Mouse (Mus musculus): ENCODE data around the gene Micu2. TPM values are rescaled to one million over a fixed set of nuclear protein-coding genes. Genes with fewer than 3 reads are reported as not detected.
A peak's percentile ranks its signal among the peaks of the same experiment; 100 is the strongest.
"Not testable (repeated sequence)": the region's sequence is repeated elsewhere in the genome, so short reads cannot be mapped to it uniquely, and the experiment has no call there.

Micu2 gene
- total and polyA plus RNA-seq, 3 experiments = 61.3 to 173 (median 65.1) TPM

GRCm38 (mm10) chr14:57908431-57908830 is 90.6 kb downstream of the Micu2 start:
- Histone ChIP-seq H3K27me3 (ENCODE audit: control insufficient read depth in 1 of 2, insufficient read depth in 2 of 2, low read length in 2 of 2) (no peaks in the 10 kb centered on the region), H3K9me3 (replicated peaks; ENCODE audit: insufficient read depth, low read length) (no peaks in the 10 kb centered on the region), H3K9ac (ENCODE audit: control insufficient read depth, low read depth, low read length, poor library complexity, severe bottlenecking) (no peak overlapping the region), H3K4me1 (ENCODE audit: control insufficient read depth in 1 of 2, insufficient read depth in 2 of 2, low read length in 2 of 2) (peaks cover 17 to 19% of the 10 kb centered on the region in 2 experiments), H3K36me3 (ENCODE audit: control insufficient read depth in 1 of 2, insufficient read depth in 2 of 2, low read length in 2 of 2) (peaks cover 0 to 8% of the 10 kb centered on the region in 2 experiments; a peak in 2 of 4 replicates), H3K79me2 (ENCODE audit: control insufficient read depth, insufficient read depth, low read length, poor library complexity) (no peaks in the 10 kb centered on the region), H3K27ac (ENCODE audit: control insufficient read depth, low read depth, low read length) (no peak overlapping the region), H3K4me3 (ENCODE audit: control insufficient read depth in 1 of 2, insufficient read depth in 1 of 2, low read depth in 2 of 2, low read length in 2 of 2) (no peak overlapping the region)
- TF ChIP-seq TBP (IDR thresholded peaks at IDR 0.05; ENCODE audit: low read depth, low read length) = peak; percentile 64; the same call in 1 of the 2 replicates
- no peak for TF ChIP-seq BHLHE40 (IDR thresholded peaks at IDR 0.05; ENCODE audit: borderline replicate concordance, low read depth, low read length)
- TF ChIP-seq GABPA (IDR thresholded peaks at IDR 0.05; ENCODE audit: low read depth, low read length) = no peak
- TF ChIP-seq SIN3A (IDR thresholded peaks at IDR 0.05; ENCODE audit: low read length) = peak; percentile 43; the same call in 1 of the 2 replicates
- peak; percentile 55 for DNase-seq (ENCODE audit: low read depth, low spot score)

- Histone ChIP-seq H3K27me3 (ENCODE audit: control insufficient read depth in 1 of 2, insufficient read depth in 2 of 2, low read length in 2 of 2) (peaks cover 0 to 3% of the 10 kb centered on the region in 2 experiments; a peak in 1 of 4 replicates), H3K9ac (ENCODE audit: control insufficient read depth, low read depth, low read length, poor library complexity, severe bottlenecking) (no peak overlapping the region), H3K36me3 (ENCODE audit: control insufficient read depth in 1 of 2, insufficient read depth in 2 of 2, low read length in 2 of 2) (no peaks in the 10 kb centered on the region), H3K4me3 (ENCODE audit: control insufficient read depth in 1 of 2, insufficient read depth in 1 of 2, low read depth in 2 of 2, low read length in 2 of 2) (no peak overlapping the region), H3K9me3 (replicated peaks; ENCODE audit: insufficient read depth, low read length) (no peaks in the 10 kb centered on the region), H3K4me1 (ENCODE audit: control insufficient read depth in 1 of 2, insufficient read depth in 2 of 2, low read length in 2 of 2) (no peaks in the 10 kb centered on the region; a peak in 2 of 4 replicates), H3K27ac (ENCODE audit: control insufficient read depth, low read depth, low read length) (no peak overlapping the region), H3K79me2 (ENCODE audit: control insufficient read depth, insufficient read depth, low read length, poor library complexity) (no peaks in the 10 kb centered on the region)
- no peak for DNase-seq (ENCODE audit: low read depth, low spot score)
- no peak for TF ChIP-seq POLR2AphosphoS2 (IDR thresholded peaks at IDR 0.05; ENCODE audit: low read length)
- no peak for TF ChIP-seq MAX (IDR thresholded peaks at IDR 0.05; ENCODE audit: low read length)
- no peak for TF ChIP-seq ZMIZ1 (IDR thresholded peaks at IDR 0.05; ENCODE audit: low read depth, low read length)
- no peak for TF ChIP-seq MYB (IDR thresholded peaks at IDR 0.05; ENCODE audit: low read depth, low read length)
- TF ChIP-seq TCF12 (IDR thresholded peaks at IDR 0.05; ENCODE audit: low read depth, low read length) = no peak
- TF ChIP-seq ELF1 (IDR thresholded peaks at IDR 0.05; ENCODE audit: low read depth, low read length) = no peak
Measured at GRCm38 (mm10) chr14:57901998-57902397, 97.1 kb downstream of the Micu2 start.

- DNase-seq (ENCODE audit: low read depth, low spot score) = peak; percentile 31
- no peak overlapping the region for H3K9ac ChIP-seq (ENCODE audit: control insufficient read depth, low read depth, low read length, poor library complexity, severe bottlenecking)
- H3K36me3 ChIP-seq (ENCODE audit: control insufficient read depth in 1 of 2, insufficient read depth in 2 of 2, low read length in 2 of 2) = peaks cover 0 to 5% of the 10 kb centered on the region in 2 experiments; a peak in 2 of 4 replicates
- TF ChIP-seq ZMIZ1 (IDR thresholded peaks at IDR 0.05; ENCODE audit: low read depth, low read length) (no peak), RCOR1 (IDR thresholded peaks at IDR 0.05; ENCODE audit: low read depth, low read length) (no peak), NELFE (IDR thresholded peaks at IDR 0.05; ENCODE audit: low read depth, low read length) (no peak), GATA1 (IDR thresholded peaks at IDR 0.05; ENCODE audit: low read depth, low read length) (no peak)
- H3K4me3 ChIP-seq (ENCODE audit: control insufficient read depth in 1 of 2, insufficient read depth in 1 of 2, low read depth in 2 of 2, low read length in 2 of 2) = no peak overlapping the region
- no peaks in the 10 kb centered on the region; the same call in 1 of the 2 replicates for H3K9me3 ChIP-seq (replicated peaks; ENCODE audit: insufficient read depth, low read length)
- peaks cover 0 to 3% of the 10 kb centered on the region in 2 experiments; a peak in 1 of 4 replicates for H3K27me3 ChIP-seq (ENCODE audit: control insufficient read depth in 1 of 2, insufficient read depth in 2 of 2, low read length in 2 of 2)
- no peaks in the 10 kb centered on the region for H3K79me2 ChIP-seq (ENCODE audit: control insufficient read depth, insufficient read depth, low read length, poor library complexity)
- peaks cover 0 to 8% of the 10 kb centered on the region in 2 experiments; a peak in 3 of 4 replicates for H3K4me1 ChIP-seq (ENCODE audit: control insufficient read depth in 1 of 2, insufficient read depth in 2 of 2, low read length in 2 of 2)
- no peak overlapping the region for H3K27ac ChIP-seq (ENCODE audit: control insufficient read depth, low read depth, low read length)
Measured at GRCm38 (mm10) chr14:57896882-57897281, 102.2 kb downstream of the Micu2 start.

DNA sequence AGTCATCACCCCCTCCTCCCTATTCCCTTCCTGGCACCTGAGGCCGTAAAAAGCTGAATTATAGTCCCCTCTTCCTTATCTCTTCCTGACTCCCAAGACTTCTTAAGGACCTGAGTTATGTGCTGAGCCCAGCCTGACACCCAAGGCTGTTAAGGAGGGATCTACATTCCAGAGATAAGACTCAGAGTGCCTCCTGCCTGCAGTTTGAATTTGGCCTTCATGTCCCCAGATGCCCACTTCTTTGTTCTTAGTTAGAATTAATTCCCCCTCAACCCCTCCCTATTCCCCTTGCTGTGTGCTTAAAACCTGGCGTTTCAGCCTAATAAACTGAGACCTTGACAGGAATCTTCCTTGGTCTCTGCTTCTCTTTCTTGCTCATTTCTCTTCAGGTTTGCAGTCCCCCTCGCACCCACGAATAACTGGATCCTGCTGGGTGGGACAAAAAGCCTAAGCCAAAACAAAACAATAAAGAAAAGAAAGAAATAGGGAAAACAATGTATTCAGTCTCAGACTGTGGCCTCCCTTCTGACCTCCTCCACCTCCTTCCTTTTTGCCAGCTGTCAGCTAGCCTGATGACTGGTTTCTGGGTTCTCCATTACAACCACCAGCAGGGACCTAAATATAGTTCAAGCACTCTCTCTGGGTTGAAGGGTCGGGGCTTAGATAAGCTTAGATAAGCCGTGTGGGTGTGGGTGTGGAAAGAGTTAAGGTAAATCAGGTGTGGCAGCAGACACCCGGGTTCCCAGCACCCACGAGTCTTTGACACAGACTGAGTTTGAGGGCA is 102.8 kb downstream of the Micu2 start:
- H3K4me3 ChIP-seq (ENCODE audit: control insufficient read depth in 1 of 2, insufficient read depth in 1 of 2, low read depth in 2 of 2, low read length in 2 of 2); H3K27me3 ChIP-seq (ENCODE audit: control insufficient read depth in 1 of 2, insufficient read depth in 2 of 2, low read length in 2 of 2); DNase-seq (ENCODE audit: low read depth, low spot score); H3K27ac ChIP-seq (ENCODE audit: control insufficient read depth, low read depth, low read length); H3K79me2 ChIP-seq (ENCODE audit: control insufficient read depth, insufficient read depth, low read length, poor library complexity); H3K4me1 ChIP-seq (ENCODE audit: control insufficient read depth in 1 of 2, insufficient read depth in 2 of 2, low read length in 2 of 2); H3K9ac ChIP-seq (ENCODE audit: control insufficient read depth, low read depth, low read length, poor library complexity, severe bottlenecking); H3K9me3 ChIP-seq (replicated peaks; ENCODE audit: insufficient read depth, low read length); H3K36me3 ChIP-seq (ENCODE audit: control insufficient read depth in 1 of 2, insufficient read depth in 2 of 2, low read length in 2 of 2): not testable (repeated sequence)
